Comparison of ENCODE assay signal across 8 mouse cellular contexts in genomic region chr9:65587573-65588358, GRCm38 (mm10). TPM values are rescaled to one million over a fixed set of nuclear protein-coding genes. Genes with fewer than 3 reads are reported as not detected.
A peak's percentile ranks its signal among the peaks of the same experiment; 100 is the strongest.
DNase-seq lines count a peak whose midpoint lies in the region; ATAC-seq and TF ChIP-seq lines count a peak whose summit lies in the region.

No protein-coding gene starts in this region.

- 0% methylated on average over 64 of the region's 64 CpGs for WGBS in kidney, embryonic 14.5 days
- WGBS in embryonic facial prominence, embryonic 12.5 days: under 1% methylated on average over 64 of the region's 64 CpGs
- under 1% methylated on average over 64 of the region's 64 CpGs for WGBS in hindbrain, embryonic 14.5 days
- under 1% methylated on average over 59 of the region's 64 CpGs for WGBS in macrophage (ENCODE audit: missing documents)

- H3K27ac ChIP-seq in kidney, embryonic 14.5 days (ENCODE audit: low read depth, low read length): no peak overlapping the region
- H3K27ac ChIP-seq in ES-E14 (ENCODE audit: insufficient read depth, low read depth, low read length, poor library complexity, severe bottlenecking): no peak overlapping the region
- 0 out of 2 replicates have a peak overlapping the region, but pooled peaks have one; percentile 46 for H3K27ac ChIP-seq in embryonic facial prominence, embryonic 12.5 days
- no peak overlapping the region for H3K27ac ChIP-seq in hindbrain, embryonic 14.5 days
- H3K27ac ChIP-seq in macrophage: peak overlapping the region; percentile 43

- no peaks in the 10 kb centered on the region; the same call in 1 of the 2 replicates for H3K79me2 ChIP-seq in macrophage (ENCODE audit: inconsistent target)

- H3K4me3 ChIP-seq in kidney, embryonic 14.5 days (ENCODE audit: low read length): peak overlapping the region; percentile 58
- H3K4me3 ChIP-seq in ES-E14 (ENCODE audit: insufficient read depth in 1 of 2, low read depth in 1 of 2, low read length in 2 of 2, poor library complexity in 1 of 2, severe bottlenecking in 1 of 2) (peak overlapping the region; percentile 80 to 96), macrophage (ENCODE audit: inconsistent target) (peak overlapping the region; percentile 73)
- peak overlapping the region; percentile 66 for H3K4me3 ChIP-seq in embryonic facial prominence, embryonic 12.5 days
- H3K4me3 ChIP-seq in hindbrain, embryonic 14.5 days (replicated peaks; ENCODE audit: low read length): peak overlapping the region; percentile 47

- peaks cover 18% of the 10 kb centered on the region for H3K36me3 ChIP-seq in kidney, embryonic 14.5 days (ENCODE audit: control insufficient read depth, insufficient read depth, low read length)
- peaks cover 20% of the 10 kb centered on the region for H3K36me3 ChIP-seq in ES-E14 (ENCODE audit: control insufficient read depth, insufficient read depth, low read length, poor library complexity, severe bottlenecking)
- H3K36me3 ChIP-seq in embryonic facial prominence, embryonic 12.5 days: peaks cover 17% of the 10 kb centered on the region
- H3K36me3 ChIP-seq in hindbrain, embryonic 14.5 days (replicated peaks; ENCODE audit: control insufficient read depth, insufficient read depth): no peaks in the 10 kb centered on the region
- H3K36me3 ChIP-seq in macrophage (ENCODE audit: inconsistent target): no peaks in the 10 kb centered on the region

- peaks cover 12% of the 10 kb centered on the region for H3K4me1 ChIP-seq in kidney, embryonic 14.5 days (ENCODE audit: control insufficient read depth, insufficient read depth, low read length)
- peaks cover 5 to 7% of the 10 kb centered on the region in 2 experiments; a peak in 3 of 4 replicates for H3K4me1 ChIP-seq in ES-E14 (ENCODE audit: control insufficient read depth in 2 of 2, insufficient read depth in 2 of 2, low read length in 2 of 2, poor library complexity in 1 of 2)
- peaks cover 21% of the 10 kb centered on the region for H3K4me1 ChIP-seq in embryonic facial prominence, embryonic 12.5 days
- H3K4me1 ChIP-seq in hindbrain, embryonic 14.5 days (replicated peaks; ENCODE audit: control insufficient read depth, insufficient read depth, low read length): peaks cover 22% of the 10 kb centered on the region

- H3K9me3 ChIP-seq in kidney, embryonic 14.5 days (ENCODE audit: control insufficient read depth, low read length): no peaks in the 10 kb centered on the region
- no peaks in the 10 kb centered on the region for H3K9me3 ChIP-seq in ES-E14 (ENCODE audit: control insufficient read depth, insufficient read depth, low read depth, low read length)
- no peaks in the 10 kb centered on the region for H3K9me3 ChIP-seq in embryonic facial prominence, embryonic 12.5 days
- no peaks in the 10 kb centered on the region for H3K9me3 ChIP-seq in hindbrain, embryonic 14.5 days (ENCODE audit: control insufficient read depth, low read length)

- DNase-seq in kidney, adult 8-10 months: no peak
- DNase-seq in ES-E14 (ENCODE audit: low read depth, low spot score): no peak
- no peak for DNase-seq in hindbrain, embryonic 14.5 days (ENCODE audit: low spot score)
- DNase-seq in spleen, postnatal 10 days (ENCODE audit: low spot score in 2 of 2): peak; percentile 66 to 72
- no peak for DNase-seq in layer of hippocampus, adult 9-11 months

- in situ Hi-C loops in ES-E14 (cut with MboI; ENCODE audit: low sequenced_read_pairs in 2 of 2, unreplicated experiment in 2 of 2): no loop called here

- ATAC-seq in kidney, embryonic 14.5 days (ENCODE audit: low FRiP score, low TSS enrichment): peak; percentile 57
- ATAC-seq in embryonic facial prominence, embryonic 12.5 days (ENCODE audit: insufficient number of reproducible peaks, insufficient read depth, low FRiP score, low TSS enrichment): no peak
- peak; percentile 44; the same call in 1 of the 2 replicates for ATAC-seq in hindbrain, embryonic 14.5 days (ENCODE audit: low FRiP score)

- H3K4me2 ChIP-seq in kidney, embryonic 14.5 days (replicated peaks; ENCODE audit: low read depth, low read length): peak overlapping the region; percentile 98
- peak overlapping the region; percentile 99 for H3K4me2 ChIP-seq in embryonic facial prominence, embryonic 12.5 days (replicated peaks)
- H3K4me2 ChIP-seq in hindbrain, embryonic 14.5 days (replicated peaks): peak overlapping the region; percentile 99

- peak overlapping the region; percentile 77 for H3K9ac ChIP-seq in kidney, embryonic 14.5 days (ENCODE audit: low read depth, low read length)
- H3K9ac ChIP-seq in ES-E14 (ENCODE audit: insufficient read depth, low read depth, low read length, poor library complexity, severe bottlenecking): peak overlapping the region; percentile 76
- peak overlapping the region; percentile 83 for H3K9ac ChIP-seq in embryonic facial prominence, embryonic 12.5 days
- peak overlapping the region; percentile 61 for H3K9ac ChIP-seq in hindbrain, embryonic 14.5 days

- H3K27me3 ChIP-seq in kidney, embryonic 14.5 days (ENCODE audit: control insufficient read depth, insufficient read depth, low read length): no peaks in the 10 kb centered on the region
- H3K27me3 ChIP-seq in embryonic facial prominence, embryonic 12.5 days: no peaks in the 10 kb centered on the region
- H3K27me3 ChIP-seq in hindbrain, embryonic 14.5 days (ENCODE audit: control insufficient read depth, insufficient read depth, low read length): no peaks in the 10 kb centered on the region

TF ChIP-seq in ES-E14, 5 proteins besides CTCF, POLR2A, EP300 and RAD21:
- no peak for TF ChIP-seq ZC3H11A (IDR thresholded peaks at IDR 0.05; ENCODE audit: borderline replicate concordance, low read depth, low read length)
- TF ChIP-seq CHD2 (IDR thresholded peaks at IDR 0.05; ENCODE audit: low read depth, low read length): no peak
- TF ChIP-seq ZNF384 (IDR thresholded peaks at IDR 0.05; ENCODE audit: low read depth, low read length): no peak
- no peak for TF ChIP-seq HCFC1 (IDR thresholded peaks at IDR 0.05; ENCODE audit: borderline replicate concordance, insufficient read depth, low read length)
- no peak for TF ChIP-seq MAFK (IDR thresholded peaks at IDR 0.05; ENCODE audit: insufficient read depth, low read depth, low read length)

RNA-seq across cellular contexts. Expression of gene Pif1, which starts 0.8 kb away (rescaled TPM):
- polyA plus RNA-seq in kidney, embryonic 14.5 days (2014; fragmentation: Nextera tagmentation; extraction: Ambion mirVana): 9.7 and 12.5 TPM in 2 replicates
- 31.8 and 53.8 TPM in 2 replicates for total RNA-seq in ES-E14 (2012; rRNA removed)
- 21.8 and 24.5 TPM in 2 replicates for polyA plus RNA-seq in embryonic facial prominence, embryonic 12.5 days (2016; fragmentation: Nextera tagmentation; extraction: Ambion mirVana)
- 1.9 and 2.2 TPM in 2 replicates for polyA plus RNA-seq in hindbrain, embryonic 14.5 days (2014; fragmentation: Nextera tagmentation; extraction: Ambion mirVana)
- 1 to 10 TPM in 14 of 26 experiments, under 1 TPM in 3, not detected in 9; 0.42 to 7.2 (median 1.2) TPM for total RNA-seq in macrophage (2018; cell fraction: chromatin; rRNA removed)
- total RNA-seq in macrophage (2018; cell fraction: cytosol; rRNA removed): 1 to 10 TPM in 1 of 26 experiments, under 1 TPM in 19, not detected in 6; 0.03 to 1.3 (median 0.27) TPM
- 1 to 10 TPM in 5 of 26 experiments, under 1 TPM in 17, not detected in 4; 0.12 to 3.1 (median 0.45) TPM for total RNA-seq in macrophage (2018; cell fraction: nucleus; rRNA removed)
- polyA plus RNA-seq in macrophage (2018): 0.51 to 0.53 TPM in 2 of 3 replicates, not detected in the other

RNA-seq across cellular contexts. Expression of gene Plekho2, which starts 7.9 kb away (rescaled TPM):
- polyA plus RNA-seq in kidney, embryonic 14.5 days (2014; fragmentation: Nextera tagmentation; extraction: Ambion mirVana): 10.8 and 14.1 TPM in 2 replicates
- 3.4 and 5.4 TPM in 2 replicates for total RNA-seq in ES-E14 (2012; rRNA removed)
- 14.6 TPM in 2 replicates for polyA plus RNA-seq in embryonic facial prominence, embryonic 12.5 days (2016; fragmentation: Nextera tagmentation; extraction: Ambion mirVana)
- polyA plus RNA-seq in hindbrain, embryonic 14.5 days (2014; fragmentation: Nextera tagmentation; extraction: Ambion mirVana): 4.4 and 4.6 TPM in 2 replicates
- total RNA-seq in macrophage (2018; cell fraction: chromatin; rRNA removed): 1,000 to 10,000 TPM in 1 of 26 experiments, 100 to 1,000 TPM in 25; 183 to 1,124 (median 419) TPM
- total RNA-seq in macrophage (2018; cell fraction: cytosol; rRNA removed): 100 to 1,000 TPM; 261 to 438 (median 317) TPM
- total RNA-seq in macrophage (2018; cell fraction: nucleus; rRNA removed): 1,000 to 10,000 TPM in 2 of 26 experiments, 100 to 1,000 TPM in 24; 284 to 1,133 (median 407) TPM
- polyA plus RNA-seq in macrophage (2018): 195 to 316 TPM (median 234 TPM) in 3 replicates

RNA-seq across cellular contexts. Expression of gene Rbpms2, which starts 41.7 kb away (rescaled TPM):
- polyA plus RNA-seq in kidney, embryonic 14.5 days (2014; fragmentation: Nextera tagmentation; extraction: Ambion mirVana): 22.4 and 29.1 TPM in 2 replicates
- 44.7 and 64.5 TPM in 2 replicates for total RNA-seq in ES-E14 (2012; rRNA removed)
- polyA plus RNA-seq in embryonic facial prominence, embryonic 12.5 days (2016; fragmentation: Nextera tagmentation; extraction: Ambion mirVana): 16.7 and 18.7 TPM in 2 replicates
- polyA plus RNA-seq in hindbrain, embryonic 14.5 days (2014; fragmentation: Nextera tagmentation; extraction: Ambion mirVana): 4.0 and 4.7 TPM in 2 replicates
- under 1 TPM in 3 of 26 experiments, not detected in 23; 0.44 to 0.67 (median 0.62) TPM for total RNA-seq in macrophage (2018; cell fraction: chromatin; rRNA removed)
- under 1 TPM in 15 of 26 experiments, not detected in 11; 0.07 to 0.52 (median 0.22) TPM for total RNA-seq in macrophage (2018; cell fraction: cytosol; rRNA removed)
- under 1 TPM in 3 of 26 experiments, not detected in 23; 0.36 to 0.56 (median 0.42) TPM for total RNA-seq in macrophage (2018; cell fraction: nucleus; rRNA removed)
- polyA plus RNA-seq in macrophage (2018): 0.14 to 0.42 TPM (median 0.28 TPM) in 3 replicates

Comparison
In these comparisons a context has a peak if more than half of its experiments do, and no peak if none do; other contexts are left out.
1. H3K27ac ChIP-seq: peak in embryonic facial prominence, embryonic 12.5 days (single experiment) and macrophage (single experiment); none in kidney, embryonic 14.5 days (single experiment), ES-E14 (single experiment) and hindbrain, embryonic 14.5 days (single experiment).
2. DNase-seq: peak in spleen, postnatal 10 days (2 of 2); none in kidney, adult 8-10 months (0 of 2), ES-E14 (single experiment), hindbrain, embryonic 14.5 days (single experiment) and layer of hippocampus, adult 9-11 months (single experiment).
3. RNA of gene Plekho2, which starts 7.9 kb away (polyA plus RNA-seq): 195 to 316 TPM in macrophage; 14.6 TPM in embryonic facial prominence, embryonic 12.5 days, 10.8 to 14.1 TPM in kidney, embryonic 14.5 days and 4.4 to 4.6 TPM in hindbrain, embryonic 14.5 days; every median in the first group is over 10 times any median in the second.
4. Peak in every context shown above with its lines, with median percentiles within 50 percentile points of each other: H3K4me2 ChIP-seq, H3K4me3 ChIP-seq and H3K9ac ChIP-seq.